ENCODE assay signal across 9 mouse cellular contexts in the genomic region with DNA sequence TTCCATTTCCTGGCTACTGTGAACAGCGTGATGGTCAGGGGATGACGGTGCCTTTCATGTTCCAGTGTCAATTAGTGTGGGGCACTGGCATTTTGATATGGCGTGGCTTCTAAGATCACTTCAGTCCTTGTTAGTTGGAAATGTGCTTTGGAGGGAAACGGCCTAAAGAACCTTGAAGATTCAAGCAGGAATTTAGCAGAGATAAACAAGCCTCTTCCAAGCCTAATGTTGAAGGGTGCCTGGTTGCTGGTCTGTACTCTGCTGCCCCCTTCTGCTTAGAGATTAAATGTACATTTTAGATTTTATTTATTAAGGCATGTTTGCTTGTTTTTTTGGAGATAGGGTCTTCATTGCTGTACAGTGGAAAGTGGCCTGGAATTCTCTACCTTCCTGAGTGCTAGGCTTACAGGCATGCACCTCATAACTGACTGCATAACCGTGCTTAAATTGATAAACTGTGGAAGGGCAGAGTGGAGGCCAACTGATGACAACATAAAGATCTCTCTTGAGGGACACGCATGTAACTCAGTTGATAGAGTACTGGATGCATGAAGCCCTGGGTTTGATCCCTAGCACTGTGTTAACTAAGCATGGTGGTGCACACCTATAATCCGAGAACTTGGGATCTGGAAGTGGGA. TPM values are rescaled to one million over a fixed set of nuclear protein-coding genes. Genes with fewer than 3 reads are reported as not detected.
DNase-seq lines count a peak whose midpoint lies in the region; ATAC-seq and TF ChIP-seq lines count a peak whose summit lies in the region.
"Had no signal": no experiment of that assay in that cellular context is flagged by ENCODE, and none has a peak within 500 bp of the region (broad histone marks: within the 10 kb centered on the region; RNA-seq: fewer than 3 reads in every experiment).

No protein-coding gene starts in this region.

- peaks cover 6% of the 10 kb centered on the region; the same call in 1 of the 2 replicates for H3K79me2 ChIP-seq in liver, adult 2 months (ENCODE audit: control insufficient read depth, insufficient read depth, low read length)

- no peaks in the 10 kb centered on the region for H3K36me3 ChIP-seq in embryonic facial prominence, embryonic 11.5 days (replicated peaks; ENCODE audit: control insufficient read depth, insufficient read depth, low read depth, low read length)
- H3K36me3 ChIP-seq in embryonic facial prominence, embryonic 10.5 days (replicated peaks): no peaks in the 10 kb centered on the region
- peaks cover under 1% of the 10 kb centered on the region; the same call in 1 of the 2 replicates for H3K36me3 ChIP-seq in liver, adult 2 months (ENCODE audit: control insufficient read depth, insufficient read depth, low read length)
- no peaks in the 10 kb centered on the region for H3K36me3 ChIP-seq in midbrain, embryonic 16.5 days (ENCODE audit: control insufficient read depth, insufficient read depth, low read length)
- H3K36me3 ChIP-seq in intestine, embryonic 16.5 days (ENCODE audit: control insufficient read depth, insufficient read depth, low read length): no peaks in the 10 kb centered on the region
- H3K36me3 ChIP-seq: lung, embryonic 15.5 days had no signal

- intact Hi-C loops in left cerebral cortex, postnatal 10 days (cut with DNase I): loop anchor here (2.0 to 5.0 kb wide), 2 partner anchors 122 to 187 kb away; no protein-coding TSS in a partner anchor

- TF ChIP-seq POLR2A in liver, adult 2 months (IDR thresholded peaks at IDR 0.05; ENCODE audit: extremely low read depth, insufficient read depth, low read length): no peak

- no peak overlapping the region for H3K9ac ChIP-seq in embryonic facial prominence, embryonic 11.5 days (replicated peaks; ENCODE audit: low read length)
- no peak overlapping the region for H3K9ac ChIP-seq in liver, adult 2 months (ENCODE audit: low read depth, low read length)
- no peak overlapping the region for H3K9ac ChIP-seq in midbrain, embryonic 16.5 days (ENCODE audit: low read depth, low read length)
- H3K9ac ChIP-seq in intestine, embryonic 16.5 days (ENCODE audit: low read depth, low read length): no peak overlapping the region
- H3K9ac ChIP-seq: lung, embryonic 15.5 days had no signal

- TF ChIP-seq CTCF in liver, adult 2 months (IDR thresholded peaks at IDR 0.05; ENCODE audit: low read depth, low read length): peak; percentile 54

- no peaks in the 10 kb centered on the region for H3K4me1 ChIP-seq in embryonic facial prominence, embryonic 11.5 days (ENCODE audit: control insufficient read depth, insufficient read depth, low read length)
- peaks cover 13% of the 10 kb centered on the region for H3K4me1 ChIP-seq in embryonic facial prominence, embryonic 10.5 days
- peaks cover 5% of the 10 kb centered on the region; the same call in 1 of the 2 replicates for H3K4me1 ChIP-seq in liver, adult 2 months (ENCODE audit: control insufficient read depth, insufficient read depth, low read length)
- peaks cover 30% of the 10 kb centered on the region for H3K4me1 ChIP-seq in midbrain, embryonic 16.5 days (ENCODE audit: control insufficient read depth, insufficient read depth, low read length)
- H3K4me1 ChIP-seq in intestine, embryonic 16.5 days (ENCODE audit: control insufficient read depth, insufficient read depth, low read length): no peaks in the 10 kb centered on the region
- H3K4me1 ChIP-seq: lung, embryonic 15.5 days had no signal

- no peaks in the 10 kb centered on the region for H3K27me3 ChIP-seq in embryonic facial prominence, embryonic 11.5 days (ENCODE audit: control insufficient read depth, insufficient read depth, low read length)
- no peaks in the 10 kb centered on the region for H3K27me3 ChIP-seq in embryonic facial prominence, embryonic 10.5 days (replicated peaks; ENCODE audit: low read depth, poor library complexity, severe bottlenecking)
- H3K27me3 ChIP-seq in liver, adult 2 months (ENCODE audit: control insufficient read depth, insufficient read depth, low read length): no peaks in the 10 kb centered on the region
- H3K27me3 ChIP-seq in midbrain, embryonic 16.5 days (ENCODE audit: control insufficient read depth, insufficient read depth, low read depth, low read length): no peaks in the 10 kb centered on the region
- H3K27me3 ChIP-seq in intestine, embryonic 16.5 days (replicated peaks; ENCODE audit: control insufficient read depth, insufficient read depth, low read length): no peaks in the 10 kb centered on the region
- H3K27me3 ChIP-seq: lung, embryonic 15.5 days had no signal

- 68% methylated on average over 7 of the region's 7 CpGs for WGBS in embryonic facial prominence, embryonic 11.5 days
- 69% methylated on average over 7 of the region's 7 CpGs for whole genome bisulfite sequencing in embryonic facial prominence, embryonic 10.5 days
- 69% methylated on average over 7 of the region's 7 CpGs for WGBS in liver, adult 2 months
- WGBS in midbrain, embryonic 16.5 days: 58% methylated on average over 7 of the region's 7 CpGs
- 60% methylated on average over 7 of the region's 7 CpGs for WGBS in intestine, embryonic 16.5 days

- no peak overlapping the region for H3K4me3 ChIP-seq in embryonic facial prominence, embryonic 11.5 days (ENCODE audit: low read depth, low read length)
- no peak overlapping the region for H3K4me3 ChIP-seq in embryonic facial prominence, embryonic 10.5 days
- H3K4me3 ChIP-seq in liver, adult 2 months (ENCODE audit: insufficient read depth, low read depth, low read length): no peak overlapping the region
- no peak overlapping the region for H3K4me3 ChIP-seq in midbrain, embryonic 16.5 days (ENCODE audit: low read depth, low read length)
- H3K4me3 ChIP-seq in intestine, embryonic 16.5 days (ENCODE audit: low read length): no peak overlapping the region
- H3K4me3 ChIP-seq: lung, embryonic 15.5 days had no signal

- H3K4me2 ChIP-seq in embryonic facial prominence, embryonic 11.5 days (ENCODE audit: low read depth, low read length): no peak overlapping the region
- H3K4me2 ChIP-seq in midbrain, embryonic 16.5 days (ENCODE audit: low read length): no peak overlapping the region
- no peak overlapping the region for H3K4me2 ChIP-seq in intestine, embryonic 16.5 days (ENCODE audit: low read depth, low read length)
- H3K4me2 ChIP-seq: lung, embryonic 15.5 days had no signal

- DNase-seq in embryonic facial prominence, embryonic 11.5 days (ENCODE audit: low spot score): peak; percentile 71
- no peak for DNase-seq in embryonic facial prominence, embryonic 10.5 days (ENCODE audit: low spot score)
- peak; percentile 50 for DNase-seq in liver, adult 2 months (ENCODE audit: extremely low read depth, low read depth, low spot score)
- no peak for DNase-seq in liver
- peak; percentile 59 for DNase-seq in embryo, embryonic 11 days
- DNase-seq in left cerebral cortex, postnatal 10 days (ENCODE audit: extremely low spot score in 1 of 2, low spot score in 2 of 2): no peak

- H3K9me3 ChIP-seq in embryonic facial prominence, embryonic 11.5 days (replicated peaks; ENCODE audit: control insufficient read depth, low read length): no peaks in the 10 kb centered on the region
- H3K9me3 ChIP-seq in embryonic facial prominence, embryonic 10.5 days: no peaks in the 10 kb centered on the region
- no peaks in the 10 kb centered on the region for H3K9me3 ChIP-seq in midbrain, embryonic 16.5 days (replicated peaks; ENCODE audit: control insufficient read depth, low read length, poor library complexity, severe bottlenecking)
- no peaks in the 10 kb centered on the region for H3K9me3 ChIP-seq in intestine, embryonic 16.5 days (ENCODE audit: control insufficient read depth, low read length)
- H3K9me3 ChIP-seq: lung, embryonic 15.5 days had no signal

- H3K27ac ChIP-seq in embryonic facial prominence, embryonic 11.5 days (replicated peaks; ENCODE audit: low read depth, low read length): no peak overlapping the region
- no peak overlapping the region for H3K27ac ChIP-seq in embryonic facial prominence, embryonic 10.5 days (replicated peaks)
- no peak overlapping the region for H3K27ac ChIP-seq in liver, adult 2 months (replicated peaks; ENCODE audit: insufficient read depth, low read depth, low read length)
- H3K27ac ChIP-seq in midbrain, embryonic 16.5 days (ENCODE audit: low read length): 0 out of 2 replicates have a peak overlapping the region, but pooled peaks have one; percentile 42
- H3K27ac ChIP-seq in intestine, embryonic 16.5 days (ENCODE audit: low read length): no peak overlapping the region
- H3K27ac ChIP-seq: lung, embryonic 15.5 days had no signal

- ATAC-seq in embryonic facial prominence, embryonic 11.5 days (replicated peaks; ENCODE audit: insufficient number of reproducible peaks, low FRiP score, low TSS enrichment, low read depth): 0 out of 2 replicates have a peak, but pooled peaks have one; percentile 53
- peak; percentile 37; the same call in 1 of the 2 replicates for ATAC-seq in midbrain, embryonic 16.5 days
- ATAC-seq in intestine, embryonic 16.5 days: no peak

RNA-seq across cellular contexts. Expression of a gene that starts 40.1 kb away (rescaled TPM):
- polyA plus RNA-seq in embryonic facial prominence, embryonic 11.5 days (2014; fragmentation: Nextera tagmentation; extraction: Ambion mirVana): 0.58 and 1.1 TPM in 2 replicates
- polyA plus RNA-seq in embryonic facial prominence, embryonic 10.5 days (2016; fragmentation: Nextera tagmentation; extraction: Ambion mirVana): 0.18 and 0.64 TPM in 2 replicates
- total RNA-seq in liver, adult 2 months (2014; rRNA removed): 10.1 and 10.5 TPM in 2 replicates
- 4.3 and 4.8 TPM in 2 replicates for polyA plus RNA-seq in liver, adult 2 months (2012; rRNA removed)
- polyA plus RNA-seq in midbrain, embryonic 16.5 days (2015; fragmentation: Nextera tagmentation; extraction: Ambion mirVana): 7.0 and 7.5 TPM in 2 replicates
- total RNA-seq in left cerebral cortex, postnatal 10 days (2021): 10 to 100 TPM; 34.1 to 34.9 TPM
- polyA plus RNA-seq in intestine, embryonic 16.5 days (2015; fragmentation: Nextera tagmentation; extraction: Ambion mirVana): 0.58 and 0.77 TPM in 2 replicates

Comparison
In these comparisons a context has a peak if more than half of its experiments do, and no peak if none do; other contexts are left out.
1. DNase-seq: peak in embryonic facial prominence, embryonic 11.5 days (single experiment), liver, adult 2 months (single experiment) and embryo, embryonic 11 days (single experiment); none in embryonic facial prominence, embryonic 10.5 days (single experiment), liver (single experiment) and left cerebral cortex, postnatal 10 days (0 of 2).